Comparison of ENCODE assay signal across 9 mouse cellular contexts in genomic region chr7:29232247-29233013, GRCm38 (mm10). TPM values are rescaled to one million over a fixed set of nuclear protein-coding genes. Genes with fewer than 3 reads are reported as not detected.
DNase-seq lines count a peak whose midpoint lies in the region; ATAC-seq and TF ChIP-seq lines count a peak whose summit lies in the region.
"Had no signal": no experiment of that assay in that cellular context is flagged by ENCODE, and none has a peak within 500 bp of the region (broad histone marks: within the 10 kb centered on the region; RNA-seq: fewer than 3 reads in every experiment).

Gene Kcnk6 (minus strand): TSS chr7:29232515.

- peak within 1 kb of the TSS; percentile 75 for H3K9ac ChIP-seq in hindbrain, embryonic 13.5 days
- H3K9ac ChIP-seq in liver, embryonic 12.5 days: peak within 1 kb of the TSS; percentile 66

- H3K4me1 ChIP-seq in hindbrain, embryonic 13.5 days (replicated peaks): peaks cover 10% of the 10 kb centered on the region
- peaks cover 15% of the 10 kb centered on the region for H3K4me1 ChIP-seq in liver, embryonic 12.5 days

- intact Hi-C loops in gastrocnemius, adult 2 months (cut with DNase I): no loop called here

- H3K4me2 ChIP-seq in hindbrain, embryonic 13.5 days: peak within 1 kb of the TSS; percentile 89
- peak within 1 kb of the TSS; percentile 80 for H3K4me2 ChIP-seq in liver, embryonic 12.5 days

- no peaks in the 10 kb centered on the region for H3K9me3 ChIP-seq in hindbrain, embryonic 13.5 days
- H3K9me3 ChIP-seq in liver, embryonic 12.5 days (replicated peaks): no peaks in the 10 kb centered on the region

- H3K4me3 ChIP-seq in gastrocnemius, adult 2 months: peak within 1 kb of the TSS; percentile 91
- H3K4me3 ChIP-seq in hindbrain, embryonic 13.5 days: peak within 1 kb of the TSS; percentile 48
- peak within 1 kb of the TSS; percentile 60 for H3K4me3 ChIP-seq in liver, embryonic 12.5 days

- H3K27me3 ChIP-seq in hindbrain, embryonic 13.5 days: peaks cover 60% of the 10 kb centered on the region
- H3K27me3 ChIP-seq in liver, embryonic 12.5 days (replicated peaks): peaks cover 52% of the 10 kb centered on the region

- peak within 1 kb of the TSS; percentile 87 for H3K27ac ChIP-seq in gastrocnemius, adult 2 months
- H3K27ac ChIP-seq in hindbrain, embryonic 13.5 days: no peak within 1 kb of the TSS
- H3K27ac ChIP-seq in liver, embryonic 12.5 days: peak within 1 kb of the TSS; percentile 56

- peak; percentile 34; the same call in 1 of the 2 replicates for ATAC-seq in frontal cortex, adult (ENCODE audit: low TSS enrichment)
- peak; percentile 53; the same call in 1 of the 2 replicates for ATAC-seq in hindbrain, embryonic 13.5 days (ENCODE audit: low FRiP score)
- ATAC-seq in liver, embryonic 12.5 days: no peak
- ATAC-seq in megakaryocyte-erythroid progenitor cell, adult 5-6 weeks (replicated peaks; ENCODE audit: low FRiP score, low TSS enrichment, poor library complexity, severe bottlenecking): no peak

- H3K36me3 ChIP-seq in hindbrain, embryonic 13.5 days: no peaks in the 10 kb centered on the region
- H3K36me3 ChIP-seq in liver, embryonic 12.5 days: no peaks in the 10 kb centered on the region
- H3K36me3 ChIP-seq: G1E had no signal

- WGBS in hindbrain, embryonic 13.5 days: 2% methylated on average over 61 of the region's 62 CpGs
- WGBS in liver, embryonic 12.5 days (ENCODE audit: insufficient replicate concordance): 1% methylated on average over 44 of the region's 62 CpGs

- no peak for TF ChIP-seq CTCF in gastrocnemius, adult 2 months (IDR thresholded peaks at IDR 0.05)

- no peak for DNase-seq in frontal cortex, adult 2 months (ENCODE audit: extremely low spot score in 1 of 2, low spot score in 1 of 2)
- peak; percentile 61 for DNase-seq in R1 (ENCODE audit: low read depth, low spot score)
- DNase-seq in gastrocnemius, adult 2 months: peak; percentile 74
- DNase-seq in neural tube, embryonic 10.5 days (ENCODE audit: extremely low spot score, low spot score): peak; percentile 40

RNA-seq across cellular contexts. Expression of gene Kcnk6, which starts in this region (rescaled TPM):
- polyA plus RNA-seq in frontal cortex, adult 2 months (2012; rRNA removed): 2.5 TPM in 2 replicates
- 1 to 10 TPM in 1 of 2 experiments, under 1 TPM in 1; 0.61 to 1.4 TPM for total RNA-seq in gastrocnemius, adult 2 months (2021)
- polyA plus RNA-seq in hindbrain, embryonic 13.5 days (2015; fragmentation: Nextera tagmentation; extraction: Ambion mirVana): 0.43 and 0.57 TPM in 2 replicates
- 2.9 and 3.1 TPM in 2 replicates for polyA plus RNA-seq in liver, embryonic 12.5 days (2016; fragmentation: Nextera tagmentation; extraction: Ambion mirVana)
- 0.45 TPM in 1 of 2 replicates, not detected in the other for total RNA-seq in megakaryocyte-erythroid progenitor cell, adult 5-6 weeks (2014; fragmentation: Nextera tagmentation)
- 0.04 TPM in 1 of 2 replicates, not detected in the other for total RNA-seq in megakaryocyte-erythroid progenitor cell, adult 5-6 weeks (2017)
- total RNA-seq: G1E had no signal
- polyA plus RNA-seq: G1E had no signal

Comparison
In these comparisons a context has a peak if more than half of its experiments do, and no peak if none do; other contexts are left out.
1. Peak in ATAC-seq, H3K4me3 ChIP-seq, H3K9ac ChIP-seq and H3K4me2 ChIP-seq in hindbrain, embryonic 13.5 days; RNA of the gene not detected or under 1 TPM.
2. DNase-seq: peak in R1 (single experiment), gastrocnemius, adult 2 months (single experiment) and neural tube, embryonic 10.5 days (single experiment); none in frontal cortex, adult 2 months (0 of 2).
3. Peak in every context shown above with its lines, with median percentiles within 50 percentile points of each other: H3K4me3 ChIP-seq.